Mouse (Mus musculus) ES-Bruce4 (cell line): ENCODE results near the gene Ccdc177.

ENCODE experiments used
- CTCF ChIP-seq: IDR thresholded peaks from one replicate; pipeline ENCODE4 v1.8.1; 2011; ENCODE audit warnings: low read depth, low read length
- POLR2A ChIP-seq: IDR thresholded peaks from one replicate; pipeline ENCODE4 v1.8.1; 2011; ENCODE audit warnings: low read length; ENCODE audit not compliant: insufficient read depth

GRCm38 (mm10) chr12:80719141-80719540, 41.3 kb downstream of the Ccdc177 start:
- TF ChIP-seq CTCF (no peak), POLR2A (no peak)
